Mouse (Mus musculus): Measurements from ENCODE around the gene Gdap2.

DNA sequence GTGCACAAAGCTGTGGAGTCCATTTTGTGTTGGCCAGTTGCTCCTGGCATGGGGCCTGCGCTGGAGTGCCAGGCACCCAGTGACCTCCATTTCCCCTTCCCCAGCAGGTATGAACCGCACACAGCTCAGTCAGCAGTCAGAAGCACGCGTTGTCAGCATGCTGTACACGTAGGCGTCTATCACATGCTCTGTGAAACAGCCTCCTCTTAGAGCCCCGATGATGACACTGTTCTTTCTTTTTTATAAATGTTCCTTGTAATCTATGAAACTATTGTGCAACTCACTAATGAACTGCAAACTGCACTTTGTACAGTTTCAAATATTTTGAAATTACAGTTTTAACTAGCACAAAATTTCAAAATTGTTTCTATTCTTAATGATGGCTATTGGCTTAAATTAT is 39.4 kb downstream of the Gdap2 start:
- TF ChIP-seq CTCF (IDR thresholded peaks at IDR 0.05; ENCODE audit: low read depth) (no peak), EP300 (optimal IDR thresholded peaks at IDR 0.05) (no peak)
